Mouse (Mus musculus) heart, postnatal 0 days (tissue): ENCODE measurements at regions not wholly inside any gene's neighbourhood (a gene's known extent, or its start where the extent isn't known, plus 50 kb on each side); places are given as distances from the start of the nearest gene placed in this dataset.

Experiments used
- CTCF ChIP-seq: IDR thresholded peaks from 2 replicates; pipeline ENCODE4 v1.5.1; 2016; ENCODE audit warnings: antibody characterized with exemption, control low read depth, low read depth
- EP300 ChIP-seq: IDR thresholded peaks from 2 replicates; pipeline ENCODE4 v1.6.1; 2016; ENCODE audit warnings: antibody characterized with exemption, low read depth

- TF ChIP-seq CTCF, result no peak
- no peak for TF ChIP-seq EP300
Measured at GRCm38 (mm10) chr17:51986920-51987319, 153.8 kb upstream of the Satb1 start.
